Mouse (Mus musculus): Measurements from ENCODE around the gene Spata31d1d. TPM values are rescaled to one million over a fixed set of nuclear protein-coding genes. Genes with fewer than 3 reads are reported as not detected.
"Not testable (repeated sequence)": the region's sequence is repeated elsewhere in the genome, so short reads cannot be mapped to it uniquely, and the experiment has no call there.

Spata31d1d gene
- polyA plus RNA-seq, 1 experiment from 2014 or later: not detected

DNA sequence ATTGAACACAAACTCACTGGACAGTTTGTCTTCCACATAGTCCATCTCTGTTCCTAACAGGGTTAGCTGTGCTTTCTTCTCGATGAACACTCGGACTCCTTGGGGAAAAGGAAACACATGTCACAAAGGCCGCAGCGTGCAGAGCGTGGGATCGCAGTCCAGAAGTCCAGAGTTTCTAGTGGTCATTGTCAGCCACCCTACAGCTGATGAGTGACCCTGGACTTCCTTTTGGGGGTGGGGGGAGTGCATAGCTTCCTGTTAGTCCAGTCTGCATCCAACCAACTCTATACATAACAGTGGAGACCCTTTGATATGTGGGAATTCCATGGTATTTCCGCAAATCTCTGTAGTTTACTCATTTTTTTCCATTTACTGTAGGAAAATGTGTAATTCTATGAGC lies 25.4 kb upstream of the Spata31d1d start:
- H3K9ac ChIP-seq: no peak overlapping the region
- no peaks in the 10 kb centered on the region for H3K4me1 ChIP-seq
- WGBS: 91% methylated on average over 7 of the region's 7 CpGs
- H3K4me2 ChIP-seq (replicated peaks): no peak overlapping the region
- no peaks in the 10 kb centered on the region for H3K9me3 ChIP-seq (replicated peaks)
- H3K27me3 ChIP-seq: no peaks in the 10 kb centered on the region
- no peak overlapping the region for H3K27ac ChIP-seq (replicated peaks)
- peaks cover 53% of the 10 kb centered on the region for H3K36me3 ChIP-seq
- H3K4me3 ChIP-seq (replicated peaks): no peak overlapping the region
- ATAC-seq (ENCODE audit: insufficient number of reproducible peaks, low FRiP score, low TSS enrichment, low read depth): no peak

DNA sequence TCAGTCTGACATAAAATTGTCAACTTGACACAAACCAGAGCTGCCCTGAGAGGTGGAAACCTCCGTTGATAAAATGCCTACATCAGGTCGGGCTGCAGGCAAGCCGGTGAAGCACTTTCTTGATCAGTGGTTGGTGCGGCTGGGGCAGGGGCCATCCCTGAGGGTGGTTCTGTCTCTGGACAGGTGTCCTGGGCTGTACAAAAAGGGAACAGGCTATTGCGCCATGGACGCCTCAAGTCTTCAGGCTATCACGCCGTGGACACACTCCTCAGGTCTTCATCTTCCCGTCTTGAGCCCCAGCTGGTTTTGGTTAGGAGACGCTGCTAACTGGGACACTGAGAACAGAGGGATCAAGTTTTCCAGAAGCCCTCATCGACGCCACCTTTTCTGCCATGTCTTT lies 18.8 kb upstream of the Spata31d1d start:
- 43% methylated on average over 12 of the region's 12 CpGs for WGBS
- H3K9me3 ChIP-seq (replicated peaks): no peaks in the 10 kb centered on the region

DNA sequence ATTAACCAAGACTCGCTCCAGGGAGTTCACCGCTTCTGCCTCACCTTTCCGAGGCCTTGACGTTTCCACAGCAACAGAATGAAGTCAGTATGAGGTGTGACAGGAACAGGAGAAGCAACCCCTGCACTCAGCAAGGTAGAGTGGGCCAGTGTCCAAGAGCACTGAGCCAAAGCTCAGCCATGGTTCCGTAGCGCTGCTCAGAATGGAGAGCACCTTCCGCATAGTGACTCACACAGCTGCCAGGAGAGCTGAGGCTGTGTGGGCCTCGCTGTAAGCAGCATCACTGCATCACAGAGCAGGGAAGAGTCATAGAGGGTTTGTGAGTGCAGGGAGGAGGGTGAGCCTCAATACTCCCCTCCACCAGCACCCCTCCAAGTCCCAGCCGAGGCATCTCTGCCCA lies 15.2 kb upstream of the Spata31d1d start, which contains the start of gene 1700014D04Rik:
Gene 1700014D04Rik, minus strand, starts transcription at position 42 of the 400 bp plus-strand sequence.
- Histone ChIP-seq H3K4me1 (no peaks in the 10 kb centered on the region; the same call in 1 of the 2 replicates), H3K27me3 (no peaks in the 10 kb centered on the region), H3K9me3 (replicated peaks) (no peaks in the 10 kb centered on the region), H3K9ac (no peak within 1 kb of the TSS), H3K27ac (replicated peaks) (no peak within 1 kb of the TSS), H3K36me3 (no peaks in the 10 kb centered on the region), H3K4me3 (replicated peaks) (no peak within 1 kb of the TSS), H3K4me2 (replicated peaks) (no peak within 1 kb of the TSS)
- 81% methylated on average over 9 of the region's 9 CpGs for WGBS
- 0 out of 2 replicates have a peak, but pooled peaks have one; percentile 19 for ATAC-seq (ENCODE audit: insufficient number of reproducible peaks, low FRiP score, low TSS enrichment, low read depth)

More for the DNA sequence above, 18.8 kb upstream of the Spata31d1d start:
- H3K4me3 ChIP-seq (replicated peaks): no peak overlapping the region
- H3K27ac ChIP-seq (replicated peaks): no peak overlapping the region
- no peak overlapping the region for H3K4me2 ChIP-seq (replicated peaks)
- H3K9ac ChIP-seq: no peak overlapping the region
- no peaks in the 10 kb centered on the region for H3K27me3 ChIP-seq
- no peak for ATAC-seq (ENCODE audit: insufficient number of reproducible peaks, low FRiP score, low TSS enrichment, low read depth)
- H3K36me3 ChIP-seq: peaks cover 11% of the 10 kb centered on the region
- H3K4me1 ChIP-seq: no peaks in the 10 kb centered on the region; the same call in 1 of the 2 replicates

DNA sequence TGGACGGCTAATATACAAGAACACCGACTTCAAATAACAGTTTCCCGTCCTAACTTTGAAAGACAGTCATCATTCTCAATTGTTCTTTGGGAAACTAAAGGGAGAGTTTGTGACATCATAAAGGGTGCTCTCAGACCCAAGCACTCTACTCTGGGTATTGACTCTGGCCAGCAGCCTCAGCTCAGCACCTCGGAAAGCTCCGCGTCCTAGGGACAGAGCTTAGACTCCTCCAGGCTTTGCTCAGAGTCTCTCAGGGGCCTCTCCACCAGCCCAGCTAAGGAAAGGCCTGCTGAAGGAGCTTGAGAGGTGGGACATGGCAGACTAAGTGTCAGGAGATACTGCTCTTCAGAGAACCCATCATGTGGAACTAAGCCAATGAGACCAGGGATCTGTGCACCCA lies 14.6 kb upstream of the Spata31d1d start:
- H3K27ac ChIP-seq (replicated peaks): no peak overlapping the region
- no peaks in the 10 kb centered on the region for H3K36me3 ChIP-seq
- H3K9me3 ChIP-seq (replicated peaks): no peaks in the 10 kb centered on the region
- H3K4me2 ChIP-seq (replicated peaks): no peak overlapping the region
- no peaks in the 10 kb centered on the region; the same call in 1 of the 2 replicates for H3K4me1 ChIP-seq
- no peak overlapping the region for H3K9ac ChIP-seq
- H3K27me3 ChIP-seq: no peaks in the 10 kb centered on the region
- no peak overlapping the region for H3K4me3 ChIP-seq (replicated peaks)
- ATAC-seq (ENCODE audit: insufficient number of reproducible peaks, low FRiP score, low TSS enrichment, low read depth): no peak
- 76% methylated on average over 6 of the region's 6 CpGs for WGBS

DNA sequence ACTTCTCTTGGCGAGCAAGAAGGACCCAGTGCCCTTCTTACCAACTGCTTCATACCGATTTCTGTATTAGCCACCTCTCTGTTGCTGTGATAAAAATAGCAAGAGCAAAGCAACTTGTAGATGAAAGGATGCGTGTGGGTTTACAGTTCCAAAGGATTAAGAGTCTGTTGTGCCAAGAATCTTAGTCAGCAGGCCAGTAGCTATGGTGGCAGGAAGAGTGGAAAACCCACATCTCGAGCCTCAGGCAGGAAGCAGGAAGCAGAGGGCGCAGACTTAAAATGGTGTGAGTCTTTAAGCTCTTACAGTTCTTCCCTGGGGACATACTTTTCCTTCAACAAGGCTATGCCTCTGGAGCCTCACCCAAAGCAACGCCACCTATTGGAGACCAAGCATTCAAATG lies 13.9 kb upstream of the Spata31d1d start:
- no peaks in the 10 kb centered on the region for H3K9me3 ChIP-seq (replicated peaks)
- H3K4me2 ChIP-seq (replicated peaks): no peak overlapping the region
- H3K27me3 ChIP-seq: no peaks in the 10 kb centered on the region
- no peak overlapping the region for H3K4me3 ChIP-seq (replicated peaks)
- ATAC-seq (ENCODE audit: insufficient number of reproducible peaks, low FRiP score, low TSS enrichment, low read depth): no peak
- no peak overlapping the region for H3K9ac ChIP-seq
- no peaks in the 10 kb centered on the region; the same call in 1 of the 2 replicates for H3K4me1 ChIP-seq
- no peak overlapping the region for H3K27ac ChIP-seq (replicated peaks)
- H3K36me3 ChIP-seq: no peaks in the 10 kb centered on the region
- WGBS: 76% methylated on average over 6 of the region's 6 CpGs

DNA sequence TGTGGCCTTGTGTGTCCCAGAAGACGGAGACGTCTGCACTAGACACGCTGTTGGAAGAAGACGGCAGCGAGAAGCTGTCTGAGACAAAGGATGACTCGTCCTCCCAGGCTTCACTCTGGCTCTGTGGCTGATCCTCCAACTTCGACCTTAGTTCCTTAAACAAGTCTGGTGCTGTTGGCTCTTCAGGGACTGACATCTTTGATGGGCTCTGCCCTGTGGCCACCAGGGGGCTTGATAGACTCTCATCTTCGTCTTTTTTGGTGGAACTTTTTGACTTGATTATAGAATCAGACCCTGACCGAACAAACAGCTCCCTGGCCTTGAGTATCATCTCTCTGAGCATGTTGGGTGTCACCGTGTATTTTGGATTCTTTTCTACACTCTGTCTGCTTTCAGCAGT lies 10.1 kb upstream of the Spata31d1d start:
- no peaks in the 10 kb centered on the region for H3K4me1 ChIP-seq
- no peak overlapping the region for H3K9ac ChIP-seq
- no peak overlapping the region for H3K4me3 ChIP-seq (replicated peaks)
- H3K4me2 ChIP-seq (replicated peaks): no peak overlapping the region
- no peak overlapping the region for H3K27ac ChIP-seq (replicated peaks)
- no peaks in the 10 kb centered on the region for H3K27me3 ChIP-seq
- WGBS: 76% methylated on average over 10 of the region's 10 CpGs
- ATAC-seq (ENCODE audit: insufficient number of reproducible peaks, low FRiP score, low TSS enrichment, low read depth): no peak
- no peaks in the 10 kb centered on the region for H3K9me3 ChIP-seq (replicated peaks)
- H3K36me3 ChIP-seq: no peaks in the 10 kb centered on the region

DNA sequence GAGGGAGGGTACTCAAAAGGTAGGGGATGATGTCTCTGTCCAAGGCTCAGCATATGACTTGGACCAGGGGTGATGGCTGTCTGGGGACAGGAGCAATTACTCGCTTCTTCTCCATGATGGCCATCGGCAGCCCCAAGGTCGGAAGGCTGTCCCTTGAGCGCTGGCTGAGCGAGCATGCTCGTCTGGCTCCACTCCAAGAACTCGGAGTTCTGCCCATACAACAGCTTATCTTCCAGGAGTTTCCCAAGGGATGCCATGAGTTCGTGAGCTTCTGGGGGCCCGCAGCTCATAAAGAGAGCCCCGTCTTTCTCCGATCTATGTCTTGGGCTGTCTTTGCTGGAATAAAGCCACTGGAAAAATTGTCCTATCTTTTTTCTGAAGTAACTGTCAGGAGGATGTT lies 9.5 kb upstream of the Spata31d1d start:
- H3K36me3 ChIP-seq: no peaks in the 10 kb centered on the region
- no peak overlapping the region for H3K27ac ChIP-seq (replicated peaks)
- no peak overlapping the region for H3K9ac ChIP-seq
- H3K4me1 ChIP-seq: no peaks in the 10 kb centered on the region
- WGBS: 89% methylated on average over 11 of the region's 11 CpGs
- ATAC-seq (ENCODE audit: insufficient number of reproducible peaks, low FRiP score, low TSS enrichment, low read depth): no peak
- H3K4me2 ChIP-seq (replicated peaks): no peak overlapping the region
- H3K4me3 ChIP-seq (replicated peaks): no peak overlapping the region
- no peaks in the 10 kb centered on the region for H3K9me3 ChIP-seq (replicated peaks)
- H3K27me3 ChIP-seq: no peaks in the 10 kb centered on the region

DNA sequence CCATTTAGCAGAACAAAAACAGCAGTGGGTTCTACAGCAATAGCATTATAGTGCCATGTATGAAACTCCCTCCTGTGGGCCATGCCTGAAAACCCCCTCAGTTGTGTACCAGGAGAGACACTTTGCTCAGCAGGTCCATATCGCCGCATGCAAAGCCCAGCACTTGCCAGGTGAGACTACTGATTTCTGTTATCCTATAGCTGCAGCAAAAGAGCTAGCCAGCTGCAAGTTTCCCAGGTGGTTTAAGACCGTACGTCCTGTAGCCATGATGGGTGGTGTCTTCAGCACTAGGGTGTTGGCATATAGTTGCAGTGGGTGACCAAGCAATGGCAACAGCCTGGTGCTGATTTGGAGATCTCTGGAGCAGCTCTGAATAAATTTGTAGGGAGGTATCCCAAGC lies 7.8 kb upstream of the Spata31d1d start:
- Histone ChIP-seq H3K27ac (replicated peaks) (no peak overlapping the region), H3K27me3 (no peaks in the 10 kb centered on the region), H3K9ac (no peak overlapping the region), H3K36me3 (no peaks in the 10 kb centered on the region), H3K9me3 (replicated peaks) (no peaks in the 10 kb centered on the region), H3K4me1 (no peaks in the 10 kb centered on the region), H3K4me2 (replicated peaks) (no peak overlapping the region), H3K4me3 (replicated peaks) (no peak overlapping the region)
- WGBS: 91% methylated on average over 4 of the region's 4 CpGs
- no peak for ATAC-seq (ENCODE audit: insufficient number of reproducible peaks, low FRiP score, low TSS enrichment, low read depth)

DNA sequence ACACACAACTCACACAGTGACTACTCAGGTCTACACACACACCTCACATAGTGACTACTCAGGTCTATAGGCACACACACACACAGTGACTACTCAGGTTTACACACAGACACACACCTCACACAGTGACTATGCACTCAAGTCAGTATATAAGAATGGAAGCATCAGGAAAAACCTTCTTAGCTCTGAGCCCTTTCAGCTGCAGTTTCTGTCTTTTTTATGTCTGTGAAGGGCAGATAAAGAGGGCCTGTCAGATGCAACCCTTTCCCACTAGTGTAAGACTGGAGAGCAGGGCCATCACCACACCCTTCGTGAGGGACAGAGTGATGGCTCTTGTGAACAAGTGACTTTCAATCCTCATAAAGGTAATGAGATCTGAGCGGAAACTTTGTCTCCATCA lies 6.9 kb upstream of the Spata31d1d start:
- no peak overlapping the region for H3K9ac ChIP-seq
- no peaks in the 10 kb centered on the region for H3K36me3 ChIP-seq
- no peak overlapping the region for H3K4me2 ChIP-seq (replicated peaks)
- no peaks in the 10 kb centered on the region for H3K4me1 ChIP-seq
- no peak overlapping the region for H3K4me3 ChIP-seq (replicated peaks)
- 80% methylated on average over 2 of the region's 2 CpGs for WGBS
- H3K27ac ChIP-seq (replicated peaks): no peak overlapping the region
- no peak for ATAC-seq (ENCODE audit: insufficient number of reproducible peaks, low FRiP score, low TSS enrichment, low read depth)
- no peaks in the 10 kb centered on the region for H3K27me3 ChIP-seq
- H3K9me3 ChIP-seq (replicated peaks): no peaks in the 10 kb centered on the region

DNA sequence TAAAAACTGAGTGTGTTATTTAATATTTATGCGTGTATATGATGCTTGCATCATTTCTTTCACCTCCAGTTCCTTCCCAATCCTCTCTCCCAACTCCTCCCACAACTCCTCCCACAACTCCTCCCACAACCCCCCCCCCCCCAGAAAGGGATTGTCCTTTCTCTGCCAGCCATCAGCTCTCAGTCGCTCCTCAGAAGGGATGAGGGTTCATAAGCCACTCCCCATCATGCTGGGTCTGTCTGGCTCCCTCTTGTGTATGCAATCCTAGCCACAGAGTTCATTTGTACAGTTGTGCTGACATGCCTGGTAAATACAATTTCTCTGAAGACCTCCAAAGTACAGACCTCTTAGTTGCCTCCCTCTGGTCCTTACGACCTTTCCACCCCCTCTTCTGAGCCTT lies 3.6 kb upstream of the Spata31d1d start:
- no peak for ATAC-seq (ENCODE audit: insufficient number of reproducible peaks, low FRiP score, low TSS enrichment, low read depth)
- Histone ChIP-seq H3K36me3 (no peaks in the 10 kb centered on the region), H3K4me3 (replicated peaks) (no peak overlapping the region), H3K27ac (replicated peaks) (no peak overlapping the region), H3K9me3 (replicated peaks) (no peaks in the 10 kb centered on the region), H3K27me3 (no peaks in the 10 kb centered on the region), H3K4me2 (replicated peaks) (no peak overlapping the region), H3K4me1 (no peaks in the 10 kb centered on the region), H3K9ac (no peak overlapping the region)
- 25% methylated on average over 3 of the region's 3 CpGs for WGBS

DNA sequence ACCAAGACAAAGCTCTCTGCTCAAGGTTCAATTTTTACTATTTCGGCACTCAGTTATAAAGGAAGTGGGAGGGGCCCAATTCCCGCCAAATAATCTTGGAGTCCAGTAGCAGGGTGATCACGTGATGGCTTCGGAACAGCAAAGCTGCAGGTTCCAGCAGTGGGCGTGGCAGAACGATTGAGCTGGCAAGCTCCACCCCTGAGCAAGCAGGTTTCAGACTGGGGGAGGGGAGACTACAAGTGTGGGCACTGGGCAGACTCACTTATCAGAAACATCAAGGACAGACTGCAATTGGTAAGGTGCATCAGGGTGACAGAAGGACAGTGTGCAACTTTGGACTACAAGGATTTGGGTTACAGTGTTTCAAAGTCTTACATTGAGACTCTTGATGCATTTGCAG lies 2.8 kb upstream of the Spata31d1d start:
- H3K4me2 ChIP-seq (replicated peaks); H3K4me3 ChIP-seq (replicated peaks); H3K4me1 ChIP-seq; H3K27ac ChIP-seq (replicated peaks); H3K9me3 ChIP-seq (replicated peaks); H3K27me3 ChIP-seq; H3K36me3 ChIP-seq; ATAC-seq (ENCODE audit: insufficient number of reproducible peaks, low FRiP score, low TSS enrichment, low read depth); H3K9ac ChIP-seq: not testable (repeated sequence)
- WGBS: 41% methylated on average over 6 of the region's 6 CpGs

DNA sequence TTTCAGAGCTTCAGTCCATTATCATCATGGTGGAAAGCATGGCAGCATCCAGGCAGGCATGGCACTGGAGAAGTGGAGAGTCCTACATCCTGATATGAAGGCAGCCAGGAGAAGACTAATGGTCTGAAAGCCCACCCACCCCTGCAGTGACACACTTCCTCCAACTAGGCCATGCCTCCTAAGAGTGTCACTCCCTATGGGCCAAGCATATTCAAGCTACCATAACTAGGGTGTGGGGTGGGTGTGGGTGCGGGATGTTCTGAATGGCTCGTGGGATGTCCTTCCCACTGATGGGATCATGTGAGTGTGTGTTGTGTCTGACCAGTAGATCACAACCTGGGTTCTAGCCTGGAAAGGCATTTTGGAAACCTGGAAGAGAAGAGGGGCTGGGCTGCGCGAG lies 2.4 kb upstream of the Spata31d1d start:
- 77% methylated on average over 4 of the region's 4 CpGs for WGBS
- no peaks in the 10 kb centered on the region for H3K36me3 ChIP-seq
- H3K9ac ChIP-seq: no peak overlapping the region
- ATAC-seq (ENCODE audit: insufficient number of reproducible peaks, low FRiP score, low TSS enrichment, low read depth): no peak
- H3K4me2 ChIP-seq (replicated peaks): no peak overlapping the region
- H3K9me3 ChIP-seq (replicated peaks): no peaks in the 10 kb centered on the region
- no peaks in the 10 kb centered on the region for H3K4me1 ChIP-seq
- no peak overlapping the region for H3K27ac ChIP-seq (replicated peaks)
- no peaks in the 10 kb centered on the region for H3K27me3 ChIP-seq
- H3K4me3 ChIP-seq (replicated peaks): no peak overlapping the region
